Mouse (Mus musculus): ENCODE measurements around the gene Dppa5a. TPM values are rescaled to one million over a fixed set of nuclear protein-coding genes. Genes with fewer than 3 reads are reported as not detected.
"Not testable (repeated sequence)": the region's sequence is repeated elsewhere in the genome, so short reads cannot be mapped to it uniquely, and the experiment has no call there.

Gene Dppa5a
- not detected in 2 replicates for polyA plus RNA-seq (2016; fragmentation: Nextera tagmentation; extraction: Ambion mirVana)

DNA sequence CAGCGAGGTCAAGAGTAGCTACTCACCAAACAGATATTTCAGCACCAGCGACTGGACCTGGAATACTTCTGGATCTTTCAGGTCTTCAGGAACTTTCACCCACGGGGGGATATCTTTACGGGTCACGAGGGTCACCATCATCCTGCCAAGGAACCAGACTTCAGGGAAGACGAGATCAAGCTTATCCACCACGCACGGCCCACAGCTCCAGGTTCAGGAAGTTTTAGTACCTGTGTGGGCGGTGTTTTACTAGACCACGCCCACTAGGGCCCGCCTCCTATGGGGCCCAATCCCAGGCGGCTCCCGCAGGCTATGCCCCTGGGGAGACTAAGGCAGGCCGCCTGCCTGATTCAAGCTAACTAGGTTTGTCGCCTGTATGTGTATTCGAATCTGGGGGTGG, at the start of gene Dppa5a:
Gene Dppa5a, minus strand, starts transcription at position 219 of the 400 bp plus-strand sequence.
- 91% methylated on average over 16 of the region's 16 CpGs for WGBS
- not testable (repeated sequence) for H3K27me3 ChIP-seq (ENCODE audit: low read depth, poor library complexity, severe bottlenecking); H3K4me1 ChIP-seq; H3K27ac ChIP-seq (replicated peaks); H3K4me3 ChIP-seq; H3K36me3 ChIP-seq; H3K9me3 ChIP-seq (replicated peaks); DNase-seq (ENCODE audit: low spot score)

- no peak for DNase-seq (ENCODE audit: low spot score)
- H3K27ac ChIP-seq (replicated peaks) = no peak overlapping the region
- no peaks in the 10 kb centered on the region for H3K9me3 ChIP-seq (replicated peaks)
- peaks cover 18% of the 10 kb centered on the region for H3K27me3 ChIP-seq (ENCODE audit: low read depth, poor library complexity, severe bottlenecking)
- 91% methylated on average over 7 of the region's 7 CpGs for WGBS
- no peaks in the 10 kb centered on the region for H3K36me3 ChIP-seq
- no peak overlapping the region for H3K4me3 ChIP-seq
- H3K4me1 ChIP-seq = no peaks in the 10 kb centered on the region
Measured at GRCm38 (mm10) chr9:78401596-78401995, 33.6 kb upstream of the Dppa5a start.

- 84% methylated on average over 5 of the region's 5 CpGs for WGBS
Measured at GRCm38 (mm10) chr9:78400570-78400969, 32.6 kb upstream of the Dppa5a start.

GRCm38 (mm10) chr9:78396517-78396916, 28.5 kb upstream of the Dppa5a start:
- DNase-seq (ENCODE audit: low spot score) = no peak
- H3K36me3 ChIP-seq = no peaks in the 10 kb centered on the region
- peaks cover 68% of the 10 kb centered on the region for H3K27me3 ChIP-seq (ENCODE audit: low read depth, poor library complexity, severe bottlenecking)
- 68% methylated on average over 9 of the region's 9 CpGs for WGBS
- H3K27ac ChIP-seq (replicated peaks) = no peak overlapping the region
- no peak overlapping the region for H3K4me3 ChIP-seq
- no peaks in the 10 kb centered on the region for H3K9me3 ChIP-seq (replicated peaks)
- H3K4me1 ChIP-seq = peaks cover 11% of the 10 kb centered on the region

More at GRCm38 (mm10) chr9:78400570-78400969, 32.6 kb upstream of the Dppa5a start:
- peaks cover 28% of the 10 kb centered on the region for H3K27me3 ChIP-seq (ENCODE audit: low read depth, poor library complexity, severe bottlenecking)
- DNase-seq (ENCODE audit: low spot score) = no peak
- no peaks in the 10 kb centered on the region for H3K36me3 ChIP-seq
- no peak overlapping the region for H3K27ac ChIP-seq (replicated peaks)
- H3K4me3 ChIP-seq = no peak overlapping the region
- no peaks in the 10 kb centered on the region for H3K9me3 ChIP-seq (replicated peaks)
- H3K4me1 ChIP-seq = peaks cover 7% of the 10 kb centered on the region

DNA sequence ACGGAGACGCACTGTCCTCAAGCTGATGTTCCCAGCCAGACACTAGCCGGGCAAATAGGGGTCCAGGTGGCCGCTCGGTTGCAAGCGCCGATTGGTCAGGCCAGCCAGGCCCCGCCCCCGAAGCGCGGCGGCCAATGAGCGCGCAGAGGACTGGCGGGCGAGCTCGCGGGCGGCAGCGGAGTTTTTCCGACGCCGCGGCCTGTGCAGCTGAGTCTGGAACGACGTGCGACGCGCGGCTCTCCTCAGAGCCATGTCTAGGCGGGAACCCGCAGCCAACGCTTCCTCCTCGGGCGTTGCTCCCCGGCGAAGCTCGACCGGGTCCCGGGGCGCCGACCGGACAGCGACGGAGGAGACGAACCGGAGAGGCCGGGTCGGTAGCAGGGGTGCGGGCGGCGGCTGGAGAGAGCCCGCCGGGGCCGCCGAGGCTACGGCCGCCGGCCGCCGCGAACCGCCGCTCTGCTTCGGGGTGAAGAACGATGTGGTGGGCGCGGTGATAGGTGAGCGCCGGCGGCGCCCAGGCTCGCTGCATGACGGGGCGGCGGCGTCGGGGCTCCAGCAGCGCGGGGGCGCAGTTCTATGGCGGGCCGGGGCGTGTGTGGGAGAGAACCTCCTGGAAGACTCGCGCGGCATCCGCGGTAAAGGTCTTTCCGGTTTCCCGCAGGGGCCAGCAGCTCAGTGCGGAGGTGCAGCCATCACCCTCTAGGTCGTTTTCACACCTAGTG, 27.8 kb upstream of the Dppa5a start, which contains the start of gene Ddx43:
Gene Ddx43, plus strand, starts transcription at position 148 of the 722 bp plus-strand sequence.
- WGBS = 4% methylated on average over 81 of the region's 93 CpGs
- H3K4me1 ChIP-seq = peaks cover 11% of the 10 kb centered on the region
- peak; percentile 81 for DNase-seq (ENCODE audit: low spot score)
- no peaks in the 10 kb centered on the region for H3K36me3 ChIP-seq
- H3K27me3 ChIP-seq (ENCODE audit: low read depth, poor library complexity, severe bottlenecking) = peaks cover 68% of the 10 kb centered on the region
- H3K27ac ChIP-seq (replicated peaks) = no peak within 1 kb of the TSS; the same call in 1 of the 2 replicates
- no peaks in the 10 kb centered on the region for H3K9me3 ChIP-seq (replicated peaks)
- H3K4me3 ChIP-seq = peak within 1 kb of the TSS; percentile 44

- H3K4me1 ChIP-seq = peaks cover 11% of the 10 kb centered on the region
- H3K36me3 ChIP-seq = no peaks in the 10 kb centered on the region
- no peaks in the 10 kb centered on the region for H3K9me3 ChIP-seq (replicated peaks)
- no peak for DNase-seq (ENCODE audit: low spot score)
- H3K27me3 ChIP-seq (ENCODE audit: low read depth, poor library complexity, severe bottlenecking) = peaks cover 68% of the 10 kb centered on the region
- H3K27ac ChIP-seq (replicated peaks) = no peak overlapping the region
- 42% methylated on average over 11 of the region's 11 CpGs for WGBS
- H3K4me3 ChIP-seq = peak overlapping the region; percentile 44
Measured at GRCm38 (mm10) chr9:78395244-78395629, 27.3 kb upstream of the Dppa5a start.

- 74% methylated on average over 7 of the region's 7 CpGs for WGBS
- H3K27ac ChIP-seq (replicated peaks) = no peak overlapping the region
- no peaks in the 10 kb centered on the region for H3K36me3 ChIP-seq
- H3K4me1 ChIP-seq = peaks cover 11% of the 10 kb centered on the region
- no peak for DNase-seq (ENCODE audit: low spot score)
- peaks cover 68% of the 10 kb centered on the region for H3K27me3 ChIP-seq (ENCODE audit: low read depth, poor library complexity, severe bottlenecking)
- H3K9me3 ChIP-seq (replicated peaks) = no peaks in the 10 kb centered on the region
- no peak overlapping the region for H3K4me3 ChIP-seq
Measured at GRCm38 (mm10) chr9:78394602-78395001, 26.6 kb upstream of the Dppa5a start.

DNA sequence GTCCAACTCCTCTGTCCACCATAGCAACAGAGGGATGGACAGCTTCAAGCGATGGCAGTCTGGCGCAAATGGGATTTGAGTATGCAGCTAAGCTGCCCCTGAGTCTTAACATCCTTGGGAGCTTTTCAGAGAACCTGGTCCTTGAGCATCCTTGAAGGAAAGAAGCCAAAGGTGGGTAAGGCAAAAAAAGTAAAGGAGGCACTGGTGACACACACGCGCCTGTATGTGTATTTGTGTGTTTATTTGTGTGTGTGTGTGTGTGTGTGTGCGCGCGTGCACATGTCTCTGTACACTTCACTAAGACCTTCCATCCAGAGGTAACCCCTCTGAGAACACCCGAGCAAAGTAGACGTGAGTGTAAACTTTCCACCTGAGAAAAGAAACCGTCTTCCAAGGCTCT, 25.8 kb upstream of the Dppa5a start:
- DNase-seq (ENCODE audit: low spot score) = no peak
- no peak overlapping the region for H3K27ac ChIP-seq (replicated peaks)
- no peaks in the 10 kb centered on the region for H3K36me3 ChIP-seq
- H3K4me3 ChIP-seq = no peak overlapping the region
- peaks cover 11% of the 10 kb centered on the region for H3K4me1 ChIP-seq
- H3K9me3 ChIP-seq (replicated peaks) = no peaks in the 10 kb centered on the region
- peaks cover 68% of the 10 kb centered on the region for H3K27me3 ChIP-seq (ENCODE audit: low read depth, poor library complexity, severe bottlenecking)
- 85% methylated on average over 10 of the region's 10 CpGs for WGBS

DNA sequence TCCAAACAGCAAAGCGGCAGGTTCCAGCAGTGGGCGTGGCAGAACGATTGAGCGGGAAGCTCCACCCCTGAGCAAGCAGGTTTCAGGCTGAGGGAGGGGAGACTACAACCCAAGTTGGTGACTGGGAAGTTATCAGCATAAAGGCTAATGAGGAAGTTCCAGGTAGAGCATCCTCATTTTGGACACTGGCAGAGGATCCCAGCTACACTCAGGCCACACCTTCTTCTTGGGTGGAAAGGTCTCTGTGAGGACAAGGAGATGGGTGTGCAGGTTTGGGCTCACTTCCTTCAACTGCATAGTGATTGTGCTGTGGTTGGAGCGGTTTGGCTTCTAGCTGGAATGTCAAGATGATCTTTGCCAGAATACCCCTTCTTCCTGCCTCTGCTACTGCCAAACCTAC, 22.0 kb upstream of the Dppa5a start:
- H3K27me3 ChIP-seq (ENCODE audit: low read depth, poor library complexity, severe bottlenecking) = peaks cover 34% of the 10 kb centered on the region
- no peaks in the 10 kb centered on the region for H3K9me3 ChIP-seq (replicated peaks)
- H3K4me1 ChIP-seq = no peaks in the 10 kb centered on the region
- 51% methylated on average over 5 of the region's 5 CpGs for WGBS
- DNase-seq (ENCODE audit: low spot score) = no peak
- H3K36me3 ChIP-seq = no peaks in the 10 kb centered on the region
- H3K4me3 ChIP-seq = no peak overlapping the region
- H3K27ac ChIP-seq (replicated peaks) = no peak overlapping the region

DNA sequence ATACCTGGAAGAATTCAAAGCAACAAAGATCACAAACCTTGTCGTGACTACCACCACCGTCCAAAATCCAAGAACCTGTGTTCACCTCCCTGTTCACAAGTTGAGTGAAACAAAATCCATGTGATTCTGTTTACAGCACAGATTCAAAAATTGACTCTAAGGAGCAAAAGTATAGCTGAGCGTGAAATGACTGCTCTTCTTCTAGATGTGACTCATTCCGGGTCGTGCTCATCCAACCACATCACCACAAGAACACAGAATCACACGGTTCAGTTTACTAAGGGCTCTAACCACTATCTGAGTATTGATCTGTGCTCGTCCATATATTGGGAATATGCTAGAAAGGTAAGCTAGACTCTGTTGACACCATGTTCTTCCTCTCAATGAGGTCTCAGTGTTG, 19.0 kb upstream of the Dppa5a start:
- no peaks in the 10 kb centered on the region for H3K36me3 ChIP-seq
- 83% methylated on average over 7 of the region's 7 CpGs for WGBS

GRCm38 (mm10) chr9:78385893-78386292, 17.9 kb upstream of the Dppa5a start:
- Histone ChIP-seq H3K27ac (replicated peaks) (no peak overlapping the region), H3K4me1 (no peaks in the 10 kb centered on the region), H3K36me3 (no peaks in the 10 kb centered on the region), H3K9me3 (replicated peaks) (no peaks in the 10 kb centered on the region), H3K4me3 (no peak overlapping the region), H3K27me3 (ENCODE audit: low read depth, poor library complexity, severe bottlenecking) (no peaks in the 10 kb centered on the region)
- DNase-seq (ENCODE audit: low spot score) = no peak
- WGBS = 54% methylated on average over 3 of the region's 3 CpGs

More for the DNA sequence above, 19.0 kb upstream of the Dppa5a start:
- no peak for DNase-seq (ENCODE audit: low spot score)
- Histone ChIP-seq H3K4me3 (no peak overlapping the region), H3K9me3 (replicated peaks) (no peaks in the 10 kb centered on the region), H3K27me3 (ENCODE audit: low read depth, poor library complexity, severe bottlenecking) (peaks cover 4% of the 10 kb centered on the region; the same call in 1 of the 2 replicates), H3K4me1 (no peaks in the 10 kb centered on the region), H3K27ac (replicated peaks) (no peak overlapping the region)

- no peaks in the 10 kb centered on the region for H3K9me3 ChIP-seq (replicated peaks)
- H3K4me1 ChIP-seq = peaks cover 14% of the 10 kb centered on the region
- peak within 1 kb of the TSS; percentile 51 for H3K4me3 ChIP-seq
- peak within 1 kb of the TSS; percentile 46 for H3K27ac ChIP-seq (replicated peaks)
- H3K36me3 ChIP-seq = no peaks in the 10 kb centered on the region
- H3K27me3 ChIP-seq (ENCODE audit: low read depth, poor library complexity, severe bottlenecking) = peaks cover 28% of the 10 kb centered on the region
- peak; percentile 63 for DNase-seq (ENCODE audit: low spot score)
- 4% methylated on average over 23 of the region's 23 CpGs for WGBS
Measured at GRCm38 (mm10) chr9:78378113-78378785, 10.3 kb upstream of the Dppa5a start, which contains the start of gene Ooep. TSS of gene Ooep (minus strand) at chr9:78378725.

- H3K27ac ChIP-seq (replicated peaks) = no peak overlapping the region; the same call in 1 of the 2 replicates
- H3K36me3 ChIP-seq = no peaks in the 10 kb centered on the region
- 22% methylated on average over 8 of the region's 8 CpGs for WGBS
- peaks cover 14% of the 10 kb centered on the region for H3K4me1 ChIP-seq
- H3K4me3 ChIP-seq = peak overlapping the region; percentile 51
- H3K27me3 ChIP-seq (ENCODE audit: low read depth, poor library complexity, severe bottlenecking) = peaks cover 28% of the 10 kb centered on the region
- DNase-seq (ENCODE audit: low spot score) = no peak
- no peaks in the 10 kb centered on the region for H3K9me3 ChIP-seq (replicated peaks)
Measured at GRCm38 (mm10) chr9:78377546-78377945, 9.6 kb upstream of the Dppa5a start.
